Mouse (Mus musculus) stomach, embryonic 14.5 days (tissue): Measurements from ENCODE around the gene Kif19a. TPM values are rescaled to one million over a fixed set of nuclear protein-coding genes. Genes with fewer than 3 reads are reported as not detected.

Experiments
- ATAC-seq: fragments of 200-750 bp; cut with Nextera tagmentation; 2 replicates; pipeline ENCODE4 v1.8.0; 2017; ENCODE audit warnings: low read depth, moderate TSS enrichment; ENCODE audit not compliant: insufficient number of reproducible peaks, insufficient read depth, low FRiP score
- H3K27ac ChIP-seq: fragments of 300-500 bp; sonication (generic); 2 replicates; pipeline ENCODE4 v1.5.1; 2014; ENCODE audit warnings: mild to moderate bottlenecking, low read length, moderate library complexity, mixed read lengths
- H3K27me3 ChIP-seq: fragments of 300-500 bp; sonication (generic); 2 replicates; pipeline ENCODE4 v1.6.1; 2014; ENCODE audit warnings: low read length, control low read depth, mixed read lengths; ENCODE audit not compliant: control insufficient read depth, insufficient read depth
- H3K36me3 ChIP-seq: fragments of 300-500 bp; sonication (generic); 2 replicates; pipeline ENCODE4 v1.6.1; 2014; ENCODE audit warnings: mild to moderate bottlenecking, control low read depth, low read length, moderate library complexity, mixed read lengths; ENCODE audit not compliant: control insufficient read depth, insufficient read depth
- H3K4me1 ChIP-seq: fragments of 300-500 bp; sonication (generic); 2 replicates; pipeline ENCODE4 v1.6.1; 2014; ENCODE audit warnings: low read length, control low read depth, mixed read lengths; ENCODE audit not compliant: control insufficient read depth, insufficient read depth
- H3K4me2 ChIP-seq: fragments of 300-500 bp; sonication (generic); replicated peaks from 2 replicates; pipeline ENCODE4 v1.6.1; 2014; ENCODE audit warnings: low read depth, low read length, control low read depth
- H3K4me3 ChIP-seq: fragments of 300-500 bp; sonication (generic); 2 replicates; pipeline ENCODE4 v1.5.1; 2014; ENCODE audit warnings: low read depth, low read length, control low read depth
- H3K9ac ChIP-seq: fragments of 300-500 bp; sonication (generic); replicated peaks from 2 replicates; pipeline ENCODE4 v1.6.1; 2014; ENCODE audit warnings: low read depth, mild to moderate bottlenecking, control low read depth, low read length, moderate library complexity, mixed read lengths
- H3K9me3 ChIP-seq: fragments of 300-500 bp; sonication (generic); 2 replicates; pipeline ENCODE4 v1.6.1; 2016; ENCODE audit warnings: low read depth, low read length, control low read depth; ENCODE audit not compliant: control insufficient read depth
- WGBS: fragments of 180-500 bp; shearing (Covaris S2); extraction: QIAGEN DNeasy Blood & Tissue Kit; methylation state at CpG from one replicate; pipeline ENCODE4 v1.1.7; 2014; 5-methylcytosine and 5-hydroxymethylcytosine counted together
- polyA plus RNA-seq: library from polyadenylated mRNA; unstranded; fragments of >200 nt; fragmentation: Nextera tagmentation; extraction: Ambion mirVana; gene quantifications from 2 replicates; pipeline ENCODE4 v1.2.1, GENCODE M21; 2014

Gene Kif19a
- polyA plus RNA-seq, 1 experiment from 2014 or later: 0.51 TPM

- Histone ChIP-seq H3K36me3 (no peaks in the 10 kb centered on the region), H3K4me3 (0 out of 2 replicates have a peak overlapping the region, but pooled peaks have one; percentile 15), H3K4me2 (peak overlapping the region; percentile 68), H3K4me1 (peaks cover 14% of the 10 kb centered on the region), H3K9ac (no peak overlapping the region), H3K27me3 (no peaks in the 10 kb centered on the region), H3K27ac (peak overlapping the region; percentile 89), H3K9me3 (no peaks in the 10 kb centered on the region)
- 13% methylated on average over 8 of the region's 8 CpGs for WGBS
- ATAC-seq: peak; percentile 5; the same call in 1 of the 2 replicates
These were observed 65.2 kb downstream of the Kif19a start for GRCm38 (mm10) chr11:114830433-114830773.

DNA sequence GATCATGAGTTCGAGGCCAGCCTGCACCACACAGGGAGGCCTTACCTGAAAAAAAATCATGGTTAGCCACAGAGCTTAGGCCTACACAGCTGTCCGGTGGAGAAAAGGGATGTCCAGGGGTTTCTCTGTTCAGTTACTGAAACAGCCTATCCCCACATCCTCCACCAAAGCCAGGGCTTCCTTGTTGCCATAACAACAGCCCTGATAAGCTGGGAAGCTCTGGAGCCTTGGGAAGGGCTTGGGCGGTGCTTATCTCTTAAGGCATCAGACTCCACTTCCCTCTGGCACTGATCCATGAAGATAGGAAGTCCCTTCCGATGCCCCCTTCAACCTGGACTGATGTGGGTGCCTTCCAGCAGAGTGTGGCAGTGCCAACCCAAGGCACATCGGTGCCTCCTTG lies 68.0 kb downstream of the Kif19a start:
- ATAC-seq: no peak
- no peaks in the 10 kb centered on the region for H3K27me3 ChIP-seq
- no peak overlapping the region for H3K27ac ChIP-seq
- H3K36me3 ChIP-seq: no peaks in the 10 kb centered on the region
- H3K9me3 ChIP-seq: no peaks in the 10 kb centered on the region
- no peak overlapping the region for H3K4me3 ChIP-seq
- 46% methylated on average over 5 of the region's 5 CpGs for WGBS
- H3K4me2 ChIP-seq: no peak overlapping the region
- peaks cover 14% of the 10 kb centered on the region for H3K4me1 ChIP-seq
- H3K9ac ChIP-seq: no peak overlapping the region

Other genes starting within 250 kb of the Kif19a start
- 974 and 1,057 TPM in 2 replicates for gene Rpl38, start 96.9 kb upstream of the Kif19a start, polyA plus RNA-seq
- gene Ttyh2, start 90.0 kb upstream of the Kif19a start, polyA plus RNA-seq: 12.5 and 13.8 TPM in 2 replicates
- 0.25 and 0.38 TPM in 2 replicates for gene Dnaic2, start 38.0 kb upstream of the Kif19a start, polyA plus RNA-seq
- gene Btbd17, start 30.6 kb downstream of the Kif19a start, polyA plus RNA-seq: 0.98 and 1.6 TPM in 2 replicates
- 0.23 and 0.39 TPM in 2 replicates for gene Gpr142, start 33.5 kb downstream of the Kif19a start, polyA plus RNA-seq
- gene Gprc5c, start 85.8 kb downstream of the Kif19a start, polyA plus RNA-seq: 23.5 and 27.2 TPM in 2 replicates
- gene Cd300a, start 124.7 kb downstream of the Kif19a start, polyA plus RNA-seq: 0.90 and 1.1 TPM in 2 replicates
- 0.12 and 0.21 TPM in 2 replicates for gene Cd300lb, start 169.0 kb downstream of the Kif19a start, polyA plus RNA-seq
- gene Cd300c, start 203.8 kb downstream of the Kif19a start, polyA plus RNA-seq: not detected in 2 replicates
- 0.24 and 0.33 TPM in 2 replicates for gene Cd300ld, start 224.5 kb downstream of the Kif19a start, polyA plus RNA-seq
- gene Cd300c2, start 236.5 kb downstream of the Kif19a start, polyA plus RNA-seq: 1.8 and 2.9 TPM in 2 replicates